Mouse (Mus musculus): ENCODE measurements around the gene Brms1. TPM values are rescaled to one million over a fixed set of nuclear protein-coding genes. Genes with fewer than 3 reads are reported as not detected.

Brms1 gene
- total RNA-seq (2021) = 1 to 10 TPM; 6.6 to 8.8 TPM

DNA sequence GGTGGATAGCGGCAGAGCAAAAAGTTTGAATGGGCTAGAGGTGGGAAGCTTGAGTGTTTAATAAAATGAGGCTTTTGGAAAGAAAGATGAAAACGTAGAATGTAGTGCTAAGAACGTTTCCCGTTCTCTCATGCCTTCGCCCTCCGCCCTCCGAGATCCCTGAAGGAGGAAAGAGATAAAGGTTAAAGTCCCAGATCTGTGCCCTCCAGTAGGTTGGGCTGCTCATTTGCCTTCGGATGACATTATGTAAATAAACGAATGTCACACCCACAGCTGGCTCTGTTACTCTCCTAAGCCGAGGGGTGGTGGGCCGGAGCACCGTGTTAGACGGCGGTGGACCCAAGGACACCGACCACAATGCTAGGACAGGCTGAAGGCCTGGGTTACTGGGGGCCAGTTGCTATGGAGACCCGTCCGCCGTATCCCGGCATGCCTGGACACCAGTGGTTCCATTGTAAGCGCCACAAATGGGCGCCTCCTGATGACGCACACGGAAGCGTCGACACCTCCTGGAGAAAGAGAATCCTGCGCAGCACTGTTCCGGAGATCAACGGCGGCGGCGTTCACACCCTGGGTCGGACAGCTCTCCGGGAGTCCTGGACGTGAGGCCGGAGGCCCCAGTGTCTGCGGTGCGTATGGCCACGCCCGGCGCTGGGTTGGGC, at the start of gene Brms1:
Brms1 (plus strand) TSS at position 493 of the 662 bp plus-strand sequence.
- intact Hi-C loops (cut with DNase I) = no loop called here
- DNase-seq (ENCODE audit: extremely low spot score in 1 of 2, low spot score in 2 of 2) = peak; percentile 91 to 95

DNA sequence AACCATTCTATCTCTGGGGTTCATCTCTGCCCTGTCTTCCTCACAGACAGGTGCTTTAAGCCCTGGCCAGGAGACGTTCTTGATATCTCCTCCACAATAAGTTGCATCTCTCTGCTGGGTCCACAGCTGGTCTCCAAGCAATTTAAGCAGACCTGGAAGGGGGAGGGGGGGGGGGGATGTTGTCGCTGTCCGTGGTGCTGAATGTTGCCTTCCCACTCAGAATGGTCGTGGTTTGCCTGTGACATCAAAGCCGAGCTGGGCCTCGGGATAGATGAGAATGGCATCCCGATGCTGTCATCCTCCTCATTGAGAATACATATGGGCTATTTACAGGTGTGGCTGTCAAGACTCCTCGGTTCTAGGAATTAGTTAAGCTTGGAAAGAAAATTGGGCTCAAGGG, 48.8 kb upstream of the Brms1 start:
- no peak for DNase-seq (ENCODE audit: extremely low spot score in 1 of 2, low spot score in 2 of 2)
- intact Hi-C loops (cut with DNase I) = no loop called here

DNA sequence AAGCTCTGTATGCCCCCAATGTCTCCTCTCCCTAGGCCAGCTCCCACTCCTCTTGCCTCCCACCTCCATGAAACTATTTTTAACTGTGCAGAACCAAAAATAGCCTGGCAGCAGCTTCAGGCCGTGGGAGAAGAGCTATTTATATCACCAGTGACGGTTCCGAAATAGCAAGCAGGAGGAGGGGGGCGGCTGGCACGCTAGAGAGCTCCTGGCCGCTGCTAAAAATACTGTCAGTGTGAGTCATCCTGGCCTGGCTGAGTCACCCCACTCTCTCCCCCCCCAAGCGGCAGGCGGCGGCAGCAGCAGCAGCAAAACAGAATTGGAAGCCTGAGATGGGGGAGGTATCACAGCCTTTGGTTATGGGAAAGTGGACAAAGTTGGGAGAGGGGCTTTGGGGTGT, 48.2 kb upstream of the Brms1 start:
- intact Hi-C loops (cut with DNase I) = no loop called here
- peak; percentile 80 to 83 for DNase-seq (ENCODE audit: extremely low spot score in 1 of 2, low spot score in 2 of 2)

DNA sequence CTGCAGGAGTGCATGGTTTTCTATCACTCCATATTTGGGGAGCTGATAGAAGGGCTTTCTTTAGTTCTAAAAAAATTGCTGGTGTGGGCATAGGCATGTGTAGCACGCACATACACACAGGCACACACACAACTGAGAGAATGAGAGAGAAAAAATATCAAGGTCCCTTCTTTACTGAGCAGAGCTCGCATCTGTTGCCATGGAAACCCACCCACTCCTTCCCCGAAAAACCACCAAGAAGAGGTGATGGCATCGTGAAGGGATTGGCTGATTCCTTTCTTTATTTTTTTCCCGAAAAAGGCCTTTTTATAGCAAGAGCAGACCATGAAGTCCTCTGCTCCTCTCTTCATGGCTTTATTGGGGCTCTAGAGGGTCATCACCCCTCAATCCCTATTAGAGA, 47.1 kb upstream of the Brms1 start:
- DNase-seq (ENCODE audit: extremely low spot score in 1 of 2, low spot score in 2 of 2) = peak; percentile 75 to 91

DNA sequence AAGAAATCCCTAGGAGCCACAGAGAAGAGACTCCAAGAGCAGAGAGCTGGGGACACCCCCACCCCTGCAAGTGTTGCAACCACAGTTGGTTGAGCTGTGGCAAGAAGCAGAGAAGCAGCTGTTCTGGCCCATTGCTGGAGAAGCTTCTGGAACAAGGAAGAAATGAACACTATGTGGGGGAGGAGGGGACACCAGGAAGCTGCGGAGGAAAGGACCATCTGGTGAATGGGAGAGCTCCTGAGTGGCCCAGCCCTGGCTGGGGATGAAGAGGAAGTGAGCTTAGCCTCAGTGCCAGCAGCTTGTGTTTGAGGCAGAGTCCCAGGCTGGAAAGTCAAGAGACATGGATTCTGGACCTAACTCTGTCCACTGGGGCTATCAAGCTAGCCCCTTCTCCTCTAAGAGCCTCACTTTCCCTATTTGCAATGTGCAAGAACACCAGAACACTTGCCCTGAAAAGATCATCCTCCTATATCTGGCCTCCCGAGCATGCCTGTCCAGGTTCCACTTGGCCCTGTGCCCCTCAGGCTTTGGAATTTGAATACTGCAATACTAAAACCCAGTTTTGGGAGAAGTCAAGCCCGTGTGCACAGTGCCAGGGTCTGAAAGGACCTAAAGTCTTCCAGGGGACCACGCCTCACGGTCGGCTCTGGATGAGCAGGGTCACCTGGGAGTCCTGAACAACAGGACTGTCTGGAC, 41.6 kb upstream of the Brms1 start:
- DNase-seq (ENCODE audit: extremely low spot score in 1 of 2, low spot score in 2 of 2) = no peak
- intact Hi-C loops (cut with DNase I) = loop anchor here (5.0 kb wide), 1 partner anchor 32 kb away; no protein-coding TSS in a partner anchor

More for the DNA sequence above, 47.1 kb upstream of the Brms1 start:
- intact Hi-C loops (cut with DNase I) = no loop called here

DNA sequence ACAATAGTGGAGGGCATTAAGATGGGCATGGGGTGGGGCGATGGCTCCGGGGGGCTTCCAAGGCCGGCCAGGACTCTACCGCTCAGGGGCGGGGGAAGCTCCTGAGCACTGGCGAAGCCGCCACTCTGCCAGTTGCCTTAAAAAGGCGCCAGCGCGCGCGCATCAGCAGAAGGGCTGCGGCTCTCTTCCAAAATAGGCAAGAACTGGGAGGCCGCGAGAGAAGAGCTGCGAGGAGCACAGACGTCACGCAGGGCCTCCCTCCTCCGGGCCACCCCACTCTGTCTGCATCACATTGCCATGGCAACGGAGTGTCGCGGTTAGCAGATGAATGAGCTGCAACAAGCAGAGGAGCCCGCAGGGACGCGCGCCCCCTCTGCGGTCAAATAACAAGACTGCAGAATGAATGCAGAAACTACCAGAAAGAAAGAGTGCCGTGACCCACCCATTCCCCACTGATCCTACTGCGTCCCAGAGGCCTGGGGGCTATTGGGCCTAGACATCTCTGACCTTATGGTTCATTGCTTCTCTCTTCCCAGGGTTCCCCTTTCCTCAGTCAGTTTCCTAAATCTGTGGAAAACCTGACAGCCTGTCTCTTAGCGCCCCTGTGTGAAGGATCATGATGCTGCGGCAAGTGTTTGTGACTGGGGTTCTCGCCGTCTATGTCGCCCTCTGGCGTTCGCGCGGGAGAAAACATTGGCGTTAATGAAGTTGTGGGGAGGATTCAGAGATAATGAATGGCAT, 39.3 kb upstream of the Brms1 start:
- intact Hi-C loops (cut with DNase I) = loop anchor here (1.0 to 5.0 kb wide), 2 partner anchors 21 to 35 kb away; no protein-coding TSS in a partner anchor
- DNase-seq (ENCODE audit: extremely low spot score in 1 of 2, low spot score in 2 of 2) = peak; percentile 91 to 96

DNA sequence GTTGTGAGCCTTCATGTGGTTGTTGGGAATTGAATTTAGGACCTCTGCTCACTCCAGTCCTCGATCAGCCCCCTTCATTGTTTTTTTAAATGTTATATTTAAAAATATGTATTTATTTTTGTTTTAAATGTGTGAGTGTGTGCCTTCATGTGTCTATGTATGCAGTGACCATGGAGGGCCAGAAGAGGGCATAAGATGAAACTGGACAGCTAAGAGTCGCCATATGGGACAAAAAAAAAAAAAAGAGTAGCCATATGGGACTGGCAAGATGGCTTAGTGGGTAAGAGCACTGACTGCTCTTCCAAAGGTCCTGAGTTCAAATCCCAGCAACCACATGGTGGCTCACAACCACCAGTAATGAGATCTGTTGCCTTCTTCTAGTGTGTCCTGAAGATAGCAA, 37.5 kb upstream of the Brms1 start:
- peak in 1 of 2 experiments; percentile 11 for DNase-seq (ENCODE audit: extremely low spot score in 1 of 2, low spot score in 2 of 2)
- intact Hi-C loops (cut with DNase I) = loop anchor here (5.0 kb wide), 1 partner anchor 36 kb away; no protein-coding TSS in a partner anchor

DNA sequence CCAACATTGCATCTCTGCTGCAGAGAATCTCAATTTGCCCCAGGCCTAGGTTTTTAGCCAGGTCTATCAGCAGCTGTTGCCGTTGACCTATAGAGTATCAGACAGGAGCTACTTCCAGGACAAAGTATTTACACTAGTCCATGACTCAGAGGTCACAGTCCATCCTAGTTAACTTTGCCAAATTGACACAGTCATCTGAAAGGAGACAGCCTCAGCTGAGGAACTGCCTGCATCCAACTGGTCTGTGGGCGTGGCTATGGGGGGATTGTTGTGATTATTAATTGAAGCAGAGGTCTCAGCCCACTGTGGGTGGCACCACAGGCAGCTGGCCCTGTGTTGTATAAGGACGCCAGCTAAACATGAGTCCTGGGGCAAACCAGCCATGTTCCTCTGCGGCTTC, 36.2 kb upstream of the Brms1 start:
- intact Hi-C loops (cut with DNase I) = loop anchor here (5.0 kb wide), 1 partner anchor 38 kb away; no protein-coding TSS in a partner anchor
- no peak for DNase-seq (ENCODE audit: extremely low spot score in 1 of 2, low spot score in 2 of 2)

DNA sequence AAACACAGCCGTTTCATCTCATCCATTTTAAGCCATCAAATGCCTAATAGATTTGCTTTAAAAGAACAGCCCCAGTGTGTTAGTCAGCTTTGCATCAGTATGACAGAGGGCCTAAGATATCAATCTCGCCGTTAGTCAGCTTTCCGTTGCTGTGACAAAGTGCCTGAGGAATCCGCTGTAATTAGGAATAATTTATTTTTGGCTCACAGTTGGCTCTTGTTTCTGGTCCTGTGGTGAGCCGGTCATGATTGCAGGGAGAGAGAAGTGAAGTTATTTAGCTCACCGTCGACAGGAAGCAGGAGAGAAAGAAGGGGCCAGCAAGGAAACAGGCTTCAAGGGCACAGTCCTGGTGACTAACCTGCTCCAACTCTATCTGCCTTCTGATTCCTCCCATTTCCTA, 28.0 kb upstream of the Brms1 start:
- DNase-seq (ENCODE audit: extremely low spot score in 1 of 2, low spot score in 2 of 2) = no peak
- intact Hi-C loops (cut with DNase I) = no loop called here

DNA sequence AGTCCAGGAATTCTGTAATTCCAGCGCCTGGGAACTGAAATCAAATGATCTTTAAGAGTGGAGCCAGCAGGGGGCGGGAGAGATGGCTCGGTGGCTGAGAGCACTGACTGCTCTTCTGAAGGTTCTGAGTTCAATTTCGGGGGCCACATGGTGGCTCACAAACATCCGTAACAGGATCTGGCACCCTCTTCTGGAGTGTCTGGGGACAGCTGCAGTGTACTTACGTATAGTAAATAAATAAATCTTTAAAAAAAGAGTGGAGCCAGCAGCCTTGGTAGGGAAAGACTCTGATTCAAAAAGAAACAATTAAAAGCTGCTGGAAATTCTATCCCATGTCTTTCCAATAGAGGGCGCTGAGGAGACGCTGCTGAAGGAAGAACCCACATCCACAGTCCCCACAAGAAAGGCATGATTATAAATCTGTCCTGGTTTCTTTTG, 26.2 kb upstream of the Brms1 start:
- intact Hi-C loops (cut with DNase I) = no loop called here
- no peak for DNase-seq (ENCODE audit: extremely low spot score in 1 of 2, low spot score in 2 of 2)

DNA sequence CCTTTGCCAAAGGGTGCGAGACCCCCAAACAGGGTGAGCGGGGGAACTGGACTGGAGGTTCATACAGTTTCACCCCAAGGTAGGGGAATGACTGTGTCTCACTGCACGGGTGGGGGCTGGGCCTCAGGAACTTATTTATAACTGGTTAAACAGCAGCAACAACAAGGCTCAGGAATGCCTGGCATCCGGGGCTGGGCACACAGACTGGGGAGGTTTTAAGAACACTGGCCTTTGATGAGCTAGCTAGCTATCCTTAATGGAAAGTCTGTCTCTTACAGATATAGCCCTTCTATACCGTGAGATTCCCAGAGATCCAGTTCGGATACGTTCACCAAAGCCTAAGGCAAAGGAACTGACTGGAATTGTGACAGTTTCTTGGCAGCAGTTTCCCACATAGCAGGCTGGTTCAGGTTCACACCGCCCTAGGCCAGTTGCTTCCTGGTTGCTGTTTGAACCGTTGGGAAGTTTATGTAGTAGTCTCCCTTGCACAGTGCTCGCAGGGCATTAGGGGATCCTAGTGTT, 24.9 kb upstream of the Brms1 start:
- intact Hi-C loops (cut with DNase I) = no loop called here
- DNase-seq (ENCODE audit: extremely low spot score in 1 of 2, low spot score in 2 of 2) = peak in 1 of 2 experiments; percentile 63

DNA sequence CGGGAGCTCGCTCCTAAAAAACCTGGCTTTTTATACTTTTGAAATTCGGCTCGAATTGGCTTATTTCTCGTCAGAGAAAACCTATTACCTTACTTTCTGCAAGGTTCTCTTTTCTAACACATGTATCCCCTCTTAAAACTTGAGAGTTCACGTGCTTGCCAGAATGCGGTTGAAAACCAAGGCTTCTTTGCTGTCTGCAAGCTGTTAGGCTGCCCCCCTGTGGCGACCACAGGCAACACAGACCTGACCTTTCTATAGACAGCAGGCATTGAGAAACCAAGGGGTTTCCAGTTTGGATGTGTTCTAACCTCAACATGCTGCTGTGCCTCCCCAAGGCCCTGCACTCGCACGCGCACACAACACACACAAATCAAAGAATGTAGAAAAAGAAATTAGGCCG, 24.4 kb upstream of the Brms1 start:
- intact Hi-C loops (cut with DNase I) = no loop called here
- DNase-seq (ENCODE audit: extremely low spot score in 1 of 2, low spot score in 2 of 2) = peak in 1 of 2 experiments; percentile 85

DNA sequence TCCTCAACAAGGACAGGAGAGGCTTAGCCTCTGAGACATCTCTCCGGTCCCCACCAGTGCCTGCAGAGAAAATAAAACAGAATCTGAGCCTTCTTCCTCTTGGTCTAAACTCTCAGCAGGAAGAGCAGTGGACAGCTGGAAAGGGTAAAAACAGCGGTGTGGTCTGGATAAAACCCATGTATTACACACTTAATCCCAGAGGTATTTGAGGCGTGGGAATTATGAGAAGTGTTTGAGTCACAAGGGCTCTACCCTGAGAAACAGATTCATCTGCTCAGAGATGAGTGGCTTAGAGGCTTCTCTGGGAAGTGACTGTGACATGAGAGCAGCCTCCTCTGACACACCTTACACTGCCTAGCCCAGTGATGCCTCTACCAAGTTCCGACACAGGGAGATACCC, 23.5 kb upstream of the Brms1 start:
- no peak for DNase-seq (ENCODE audit: extremely low spot score in 1 of 2, low spot score in 2 of 2)
- intact Hi-C loops (cut with DNase I) = no loop called here

DNA sequence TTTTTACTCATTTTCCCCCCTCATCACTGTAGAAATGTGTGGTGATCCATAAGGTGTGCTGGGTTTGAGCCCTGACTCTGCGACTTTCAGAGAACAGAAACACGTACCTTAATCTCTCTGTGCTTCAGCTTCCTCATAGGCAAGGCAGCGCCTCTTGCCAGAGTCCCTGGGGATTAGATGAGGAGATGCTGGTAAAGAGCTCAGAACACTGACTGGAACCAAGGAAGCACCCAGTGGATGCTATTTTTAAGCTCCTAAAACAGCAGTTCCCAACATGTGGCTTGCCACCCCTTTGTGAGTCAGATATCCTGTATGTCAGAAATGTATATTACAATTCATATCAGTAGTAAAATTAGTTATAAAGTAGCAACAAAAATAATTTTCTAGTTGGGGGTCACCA, 23.0 kb upstream of the Brms1 start:
- DNase-seq (ENCODE audit: extremely low spot score in 1 of 2, low spot score in 2 of 2) = no peak
- intact Hi-C loops (cut with DNase I) = no loop called here

DNA sequence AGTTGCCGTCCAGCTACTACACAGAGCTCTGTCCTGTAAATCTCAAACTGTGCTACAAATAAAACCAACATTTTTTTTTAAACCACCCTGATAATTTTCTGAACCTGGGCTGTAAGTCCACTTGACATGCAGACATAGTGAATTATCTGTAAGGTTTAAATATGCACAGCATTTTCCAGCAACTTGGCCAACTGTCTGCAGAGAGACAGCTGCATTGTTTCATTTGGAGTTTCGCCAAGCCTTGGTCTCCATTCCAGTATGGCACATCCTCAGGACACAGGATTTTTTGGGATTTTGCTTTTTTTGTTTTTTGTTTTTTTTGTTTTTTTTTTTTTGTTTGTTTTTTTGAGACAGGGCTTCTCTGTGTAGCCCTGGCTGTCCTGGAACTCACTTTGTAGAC, 19.7 kb upstream of the Brms1 start:
- no peak for DNase-seq (ENCODE audit: extremely low spot score in 1 of 2, low spot score in 2 of 2)
- intact Hi-C loops (cut with DNase I) = no loop called here

DNA sequence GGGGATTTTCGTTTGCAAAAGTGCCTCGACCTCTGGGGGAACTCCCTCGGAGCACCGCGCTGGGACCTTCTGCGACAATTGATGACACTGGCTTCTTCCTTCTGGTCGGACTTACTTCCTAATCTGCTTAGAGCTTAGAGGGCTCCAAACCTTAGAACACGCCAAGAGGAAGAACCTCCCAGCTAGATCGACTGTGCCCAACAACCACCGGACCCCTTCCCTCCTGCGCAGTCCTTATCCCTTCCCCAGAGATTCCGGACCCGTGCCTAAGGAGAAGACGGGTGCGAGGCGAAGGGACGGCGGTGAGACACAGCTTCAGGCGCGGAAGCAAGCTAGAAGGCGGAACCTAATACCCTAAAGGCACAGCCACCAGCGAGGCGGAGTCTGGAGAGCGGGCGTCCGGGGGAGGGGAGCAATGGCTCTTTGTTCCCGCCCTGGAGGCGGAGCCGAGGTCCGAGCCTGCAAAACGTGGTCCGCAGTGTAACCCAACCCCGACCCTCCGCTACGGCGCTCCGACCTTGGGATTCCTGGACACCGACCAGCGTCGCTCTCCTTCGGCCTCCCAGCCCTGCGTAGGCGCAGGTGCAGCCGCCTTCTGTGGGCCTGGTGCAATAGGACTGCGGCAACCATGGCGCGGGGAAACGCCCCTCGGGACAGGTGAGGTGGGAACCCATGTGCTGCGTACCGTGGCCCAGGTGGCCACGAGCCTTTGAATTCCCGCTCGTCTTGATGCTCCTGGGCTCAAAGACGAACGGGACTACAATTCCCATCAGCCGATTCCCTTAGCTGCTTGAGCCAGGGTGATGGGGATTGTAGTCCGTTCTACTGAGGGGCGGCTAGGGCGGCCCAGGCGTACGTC, 17.3 kb upstream of the Brms1 start, which contains the start of gene Slc29a2:
Slc29a2 (plus strand) TSS at position 240 of the 859 bp plus-strand sequence.
- intact Hi-C loops (cut with DNase I) = no loop called here
- peak; percentile 85 to 95 for DNase-seq (ENCODE audit: extremely low spot score in 1 of 2, low spot score in 2 of 2)

DNA sequence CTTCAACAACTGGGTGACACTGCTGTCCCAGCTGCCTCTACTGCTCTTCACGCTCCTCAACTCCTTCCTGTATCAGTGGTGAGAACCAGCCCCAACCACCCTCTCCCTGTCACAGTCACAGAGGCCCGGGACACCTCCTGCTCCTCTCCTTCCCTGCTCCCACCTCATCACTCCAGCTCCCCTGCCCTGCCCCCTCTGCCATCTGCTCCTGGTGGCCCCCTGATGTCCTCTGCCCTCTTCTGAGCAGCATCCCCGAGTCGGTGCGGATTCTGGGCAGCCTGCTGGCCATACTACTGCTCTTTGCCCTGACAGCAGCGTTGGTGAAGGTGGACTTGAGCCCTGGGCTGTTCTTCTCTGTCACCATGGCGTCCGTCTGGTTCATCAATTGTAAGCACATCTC, 15.0 kb upstream of the Brms1 start:
- intact Hi-C loops (cut with DNase I) = no loop called here
- peak in 1 of 2 experiments; percentile 30 for DNase-seq (ENCODE audit: extremely low spot score in 1 of 2, low spot score in 2 of 2)

DNA sequence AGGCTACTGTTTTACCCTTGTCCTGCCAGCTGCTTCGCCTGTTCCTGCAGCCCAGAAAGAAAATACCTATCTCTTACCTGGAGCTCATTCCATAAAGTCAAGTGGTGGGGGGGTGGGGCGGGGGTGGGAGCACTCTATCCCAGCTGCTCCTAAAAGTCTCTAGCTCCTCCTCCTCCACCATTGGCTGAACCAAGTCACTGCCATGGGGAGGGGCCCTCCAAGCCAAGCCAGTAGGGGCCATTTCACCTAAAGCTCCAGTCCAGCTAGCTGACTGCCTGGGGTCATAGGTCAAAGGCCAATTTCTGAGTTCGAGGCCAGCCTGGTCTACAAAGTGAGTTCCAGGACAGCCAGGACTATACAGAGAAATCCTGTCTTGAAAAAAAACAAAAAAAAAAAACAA, 8.5 kb upstream of the Brms1 start:
- peak in 1 of 2 experiments; percentile 28 for DNase-seq (ENCODE audit: extremely low spot score in 1 of 2, low spot score in 2 of 2)
- intact Hi-C loops (cut with DNase I) = no loop called here
